9 mouse cellular contexts compared by ENCODE assay signal in the genomic region with DNA sequence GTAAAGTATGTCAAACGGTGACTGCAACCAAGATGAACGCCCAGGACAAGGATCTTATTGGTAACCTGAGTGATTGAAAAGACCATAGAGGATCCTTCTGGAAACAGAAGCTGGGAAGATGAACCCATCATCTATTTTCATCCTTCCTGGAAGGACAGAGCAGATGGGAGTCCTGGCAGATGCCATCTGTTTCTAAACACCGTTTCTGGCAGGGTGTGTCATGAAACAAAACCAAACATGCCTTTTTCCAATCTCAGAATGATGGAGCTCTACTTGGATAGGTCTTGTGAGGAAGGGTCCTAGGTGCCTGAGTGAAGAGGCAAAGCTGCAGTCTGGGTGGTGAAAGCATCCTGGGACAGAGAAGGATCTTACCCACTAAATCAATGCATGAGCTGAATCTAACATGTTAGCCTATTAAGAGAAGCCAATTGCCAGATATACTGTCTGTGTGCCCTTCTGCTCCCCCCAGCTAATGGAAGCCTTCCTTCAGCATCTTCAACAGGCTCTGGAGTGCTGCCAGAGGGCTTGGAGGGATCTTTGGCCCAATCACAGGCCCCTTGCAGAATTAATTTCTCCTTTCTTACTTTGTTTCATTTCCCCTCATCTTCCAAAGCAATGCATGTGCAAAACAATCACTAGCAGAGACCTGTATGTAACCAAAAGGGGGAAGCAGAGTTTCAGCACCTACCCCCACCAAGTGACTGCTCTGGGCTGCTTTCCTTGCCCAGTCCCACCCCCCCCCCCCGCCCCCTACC.
DNase-seq lines count a peak whose midpoint lies in the region; ATAC-seq lines count a peak whose summit lies in the region.
"Had no signal": no experiment of that assay in that cellular context is flagged by ENCODE, and none has a peak within 500 bp of the region (broad histone marks: within the 10 kb centered on the region; RNA-seq: fewer than 3 reads in every experiment).

No protein-coding gene starts in this region.

- ATAC-seq in megakaryocyte progenitor cell, adult 5-6 weeks (replicated peaks; ENCODE audit: poor library complexity) = peak; percentile 74
- ATAC-seq: Patski had no signal

- DNase-seq in frontal cortex, postnatal 36 days (ENCODE audit: low spot score in 2 of 2) = peak; percentile 58 to 83
- no peak for DNase-seq in frontal cortex, postnatal 25 days (ENCODE audit: low spot score in 2 of 2)
- peak; percentile 53 for DNase-seq in A20 (ENCODE audit: low read depth, low spot score)
- peak; percentile 76 to 81 for DNase-seq in cerebellum, postnatal 36 days
- no peak for DNase-seq in gastrocnemius, postnatal 25 days
- no peak for DNase-seq in gastrocnemius, postnatal 36 days
- DNase-seq in kidney, postnatal 14 days = no peak

- intact Hi-C loops in gastrocnemius, postnatal 36 days (cut with DNase I) = loop anchor here (5.0 kb wide), 1 partner anchor 42 kb away; no protein-coding TSS in a partner anchor

Comparison
In these comparisons a context has a peak if more than half of its experiments do, and no peak if none do; other contexts are left out.
1. DNase-seq: peak in frontal cortex, postnatal 36 days (2 of 2), A20 (single experiment) and cerebellum, postnatal 36 days (2 of 2); none in frontal cortex, postnatal 25 days (0 of 2), gastrocnemius, postnatal 25 days (single experiment), gastrocnemius, postnatal 36 days (0 of 2) and kidney, postnatal 14 days (single experiment).